Mouse (Mus musculus): Measurements from ENCODE around the gene Trpc2.
"Not testable (repeated sequence)": the region's sequence is repeated elsewhere in the genome, so short reads cannot be mapped to it uniquely, and the experiment has no call there.

Trpc2 gene

DNA sequence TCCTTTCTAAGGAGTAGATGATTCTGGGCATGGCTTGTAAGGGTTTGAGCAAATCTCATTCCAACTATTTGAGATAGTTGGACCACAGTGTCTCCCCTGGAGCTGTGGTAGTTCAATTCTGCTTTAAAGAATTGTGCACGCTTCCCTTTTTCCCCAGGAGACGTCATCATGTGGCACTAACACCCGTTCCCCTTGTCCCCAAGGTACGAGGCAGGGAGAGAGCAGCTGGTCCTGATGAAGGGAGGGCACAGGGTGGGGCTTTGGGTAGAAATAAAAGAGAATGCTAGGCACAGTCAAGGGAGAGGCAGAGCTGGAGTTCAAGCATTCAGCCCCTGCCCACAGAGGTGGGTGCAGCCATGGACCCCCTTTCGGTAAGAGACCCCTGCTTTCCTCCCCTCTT lies at the start of gene Trpc2:
Trpc2 (plus strand) TSS at position 301 of the 400 bp plus-strand sequence.
- no peak for DNase-seq (ENCODE audit: low spot score)

- DNase-seq (ENCODE audit: low spot score), result no peak
Measured at GRCm38 (mm10) chr7:102034904-102035303, 48.0 kb upstream of the Trpc2 start.

GRCm38 (mm10) chr7:102035534-102035933 lies 47.4 kb upstream of the Trpc2 start:
- no peak for DNase-seq (ENCODE audit: low spot score)

GRCm38 (mm10) chr7:102037318-102037717 lies 45.6 kb upstream of the Trpc2 start:
- no peak for DNase-seq (ENCODE audit: low spot score)

- DNase-seq (ENCODE audit: low spot score), result no peak
Measured at GRCm38 (mm10) chr7:102042314-102042713, 40.6 kb upstream of the Trpc2 start.

DNA sequence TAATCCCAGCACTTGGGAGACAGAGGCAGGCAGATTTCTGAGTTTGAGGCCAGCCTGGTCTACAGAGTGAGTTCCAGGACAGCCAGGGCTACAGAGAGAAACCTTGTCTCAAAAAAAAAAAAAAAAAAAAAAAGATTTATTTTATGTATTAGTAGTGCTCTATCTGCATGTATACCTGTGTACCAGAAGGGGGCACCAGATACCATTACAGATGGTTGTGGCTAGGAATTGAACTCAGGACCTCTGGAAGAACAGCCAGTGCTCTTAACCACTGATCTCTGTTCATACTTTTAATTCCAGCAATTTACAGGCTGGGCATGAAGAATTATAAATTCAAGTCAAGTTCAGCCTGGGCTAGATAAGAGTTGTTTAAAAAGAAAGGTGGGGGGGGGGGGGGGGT lies 34.4 kb upstream of the Trpc2 start:
- not testable (repeated sequence) for DNase-seq (ENCODE audit: low spot score)

DNA sequence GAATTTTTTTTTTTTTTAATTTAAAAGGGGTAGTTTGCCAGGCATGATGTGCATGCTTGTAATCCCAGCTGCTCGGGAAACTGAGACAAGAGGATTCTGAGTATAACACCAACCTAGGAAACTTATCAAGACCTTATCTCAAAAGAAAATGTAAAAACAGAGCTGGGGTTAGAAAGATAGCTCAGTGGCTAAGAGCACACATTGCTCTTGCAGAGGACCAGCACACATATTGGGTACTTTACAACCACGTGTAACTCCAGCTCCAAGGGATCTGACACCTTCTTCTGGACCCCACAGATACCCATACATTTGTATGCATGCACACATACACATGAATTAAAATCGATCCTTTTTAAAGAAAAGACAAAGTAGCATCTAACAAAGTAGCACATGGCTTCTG lies 21.6 kb upstream of the Trpc2 start:
- DNase-seq (ENCODE audit: low spot score), result no peak

- DNase-seq (ENCODE audit: low spot score), result no peak
Measured at GRCm38 (mm10) chr7:102062203-102062602, 20.7 kb upstream of the Trpc2 start.

DNA sequence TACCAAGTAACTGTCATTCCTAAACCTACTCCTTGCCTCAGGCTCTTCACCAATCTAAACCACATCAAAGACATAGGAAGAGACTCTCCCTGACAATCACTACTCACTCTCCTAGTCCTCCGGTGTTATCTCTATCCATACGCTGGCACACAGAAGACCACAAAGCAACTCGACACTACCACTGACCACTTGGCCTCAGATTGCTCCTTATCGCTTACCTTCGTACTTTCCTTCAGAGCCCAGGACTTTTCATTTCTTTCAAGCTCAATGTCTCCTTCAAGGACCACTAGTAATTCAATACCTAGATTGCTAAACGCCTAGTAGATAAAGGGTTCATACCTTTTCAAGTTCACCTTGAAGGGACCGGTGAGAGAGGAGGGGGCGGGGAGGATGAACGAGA lies 19.0 kb upstream of the Trpc2 start:
- DNase-seq (ENCODE audit: low spot score), result no peak

DNA sequence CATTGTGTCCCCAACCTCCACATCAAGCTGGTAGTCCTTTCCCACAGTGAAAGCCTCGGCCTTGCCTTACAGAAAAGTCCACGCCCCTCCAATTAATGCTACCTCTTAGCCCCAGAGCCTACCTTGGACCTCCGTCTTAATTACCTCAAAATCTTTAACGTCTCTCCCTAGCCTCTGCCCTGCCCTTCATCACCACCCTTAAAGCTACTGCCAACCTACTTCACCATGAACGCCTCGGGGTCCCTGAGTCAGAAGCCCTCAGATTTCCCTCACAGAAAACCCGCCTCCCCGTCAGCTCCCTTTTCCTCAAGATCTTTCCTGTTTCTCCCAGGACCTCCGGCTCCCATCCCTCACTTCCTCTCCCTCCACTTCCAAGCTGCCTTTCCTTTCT lies 18.3 kb upstream of the Trpc2 start:
- DNase-seq (ENCODE audit: low spot score), result no peak

- DNase-seq (ENCODE audit: low spot score), result peak; percentile 89
Measured at GRCm38 (mm10) chr7:102065046-102065891, 17.6 kb upstream of the Trpc2 start, which contains the start of the genes Rnf121, Xndc1 and Xntrpc. Gene Rnf121, minus strand, starts transcription at chr7:102065469. Gene Xndc1, plus strand, starts transcription at chr7:102065511. Gene Xntrpc, plus strand, starts transcription at chr7:102065713.

- no peak for DNase-seq (ENCODE audit: low spot score)
Measured at GRCm38 (mm10) chr7:102066363-102066762, 16.6 kb upstream of the Trpc2 start.

DNA sequence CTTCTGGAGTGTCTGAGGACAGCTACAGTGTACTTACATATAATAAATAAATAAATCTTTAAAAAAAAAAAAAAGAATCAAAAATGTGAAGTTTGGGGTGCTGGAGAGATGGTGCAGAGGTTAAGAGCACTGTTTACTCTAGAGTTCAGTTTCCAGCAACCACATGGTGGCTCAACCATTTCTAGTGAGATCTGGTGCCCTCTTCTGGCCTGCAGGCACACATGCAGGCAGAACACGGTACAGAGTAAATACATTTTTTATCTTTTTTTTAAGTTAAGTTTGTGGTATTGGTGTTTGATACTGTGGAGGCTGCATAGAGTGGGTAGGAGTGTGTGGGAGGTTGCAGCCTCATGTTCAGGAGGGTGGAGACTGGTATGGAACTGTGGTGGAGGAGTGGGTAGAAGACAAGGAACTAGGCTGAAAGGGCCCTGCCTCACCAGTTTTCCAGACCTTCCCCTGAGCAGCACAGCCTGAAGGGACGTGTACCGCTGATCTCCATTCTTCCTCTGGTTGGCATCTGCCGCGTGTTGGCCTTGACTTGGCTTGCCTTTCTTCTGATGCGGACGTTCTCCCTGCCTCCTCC lies 6.1 kb upstream of the Trpc2 start:
- DNase-seq (ENCODE audit: low spot score), result no peak

GRCm38 (mm10) chr7:102078517-102078916 lies 4.4 kb upstream of the Trpc2 start:
- peak; percentile 51 for DNase-seq (ENCODE audit: low spot score)

DNA sequence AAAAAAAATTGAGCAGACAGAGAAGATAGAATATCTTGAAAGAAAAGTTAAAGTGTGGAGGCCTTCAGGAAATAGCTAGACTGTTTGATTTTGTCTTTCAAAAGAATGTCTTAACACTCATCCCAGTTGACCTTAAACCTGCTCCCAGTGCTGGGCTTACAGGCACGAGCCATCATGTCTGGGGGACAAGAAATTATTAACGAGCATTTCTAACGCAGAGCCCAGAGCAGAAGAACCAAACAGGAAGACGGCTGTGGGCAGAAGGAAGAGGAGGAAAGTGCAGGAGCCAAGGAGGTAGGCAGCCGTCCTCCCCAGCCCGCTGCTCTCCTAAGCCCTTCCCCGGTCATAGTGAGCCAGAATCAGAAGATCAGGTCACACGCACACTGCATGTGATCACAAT lies 2.6 kb upstream of the Trpc2 start:
- no peak for DNase-seq (ENCODE audit: low spot score)

DNA sequence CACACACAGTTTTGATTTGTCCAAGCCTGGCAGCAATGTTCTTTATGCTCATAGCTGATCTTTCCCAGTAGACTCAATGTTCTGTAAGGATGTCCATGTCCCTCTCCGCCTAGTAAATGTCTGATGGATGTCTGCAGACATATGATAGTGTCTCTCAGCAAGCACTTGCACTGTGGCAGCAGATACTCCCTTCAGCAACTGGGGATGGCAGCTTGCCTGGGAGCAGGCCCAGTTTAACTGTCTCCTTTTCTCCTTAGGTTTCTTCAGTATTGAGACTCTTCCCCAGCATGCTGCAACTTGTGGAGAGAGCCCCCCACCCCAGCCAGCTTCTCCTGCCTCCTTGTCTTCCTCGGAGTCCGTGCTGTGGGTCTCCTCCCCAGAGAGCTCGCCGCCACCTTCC lies 1.1 kb upstream of the Trpc2 start:
- no peak for DNase-seq (ENCODE audit: low spot score)

- no peak for DNase-seq (ENCODE audit: low spot score)
Measured at GRCm38 (mm10) chr7:102084041-102084696, 1.3 kb downstream of the Trpc2 start.

DNA sequence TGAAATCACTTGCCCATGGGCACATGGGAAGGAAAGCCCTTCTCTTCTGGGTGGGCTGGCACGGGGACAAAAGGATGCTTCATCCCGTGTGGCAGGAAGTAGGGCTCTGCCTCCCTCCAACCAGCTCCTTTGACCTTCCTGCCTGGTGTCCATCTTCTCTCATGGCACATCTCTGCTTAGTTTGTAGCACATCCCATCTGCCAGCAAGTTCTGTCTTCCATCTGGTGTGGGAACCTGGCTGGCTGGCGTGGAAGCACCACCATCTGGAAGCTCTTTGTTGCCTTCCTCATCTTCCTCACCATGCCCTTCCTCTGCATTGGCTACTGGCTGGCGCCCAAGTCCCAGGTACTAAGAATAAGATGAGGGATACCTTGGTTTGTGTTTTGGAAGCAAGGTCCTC lies 4.4 kb downstream of the Trpc2 start:
- no peak for DNase-seq (ENCODE audit: low spot score)

GRCm38 (mm10) chr7:102099760-102100661 lies 17.1 kb downstream of the Trpc2 start:
- no peak for DNase-seq (ENCODE audit: low spot score)

DNA sequence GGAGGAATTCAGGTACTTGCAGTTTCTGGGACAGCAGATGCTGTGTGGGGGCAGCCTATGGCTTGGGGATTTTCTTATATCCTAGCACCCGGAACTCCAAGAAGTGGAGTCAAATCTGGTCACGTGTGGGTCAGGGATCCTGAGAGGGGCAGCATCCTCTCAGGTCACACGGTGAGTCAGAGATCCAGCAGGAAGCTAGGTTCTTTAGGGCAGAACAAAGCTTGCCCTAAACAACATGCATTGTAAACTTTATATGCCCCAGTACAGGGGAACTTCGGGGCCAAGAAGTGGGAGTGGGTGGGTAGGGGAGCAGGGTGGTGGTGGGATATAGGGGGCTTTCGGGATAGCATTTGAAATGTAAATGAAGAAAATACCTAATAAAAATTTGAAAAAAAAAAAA lies 18.0 kb downstream of the Trpc2 start:
- no peak for DNase-seq (ENCODE audit: low spot score)

DNA sequence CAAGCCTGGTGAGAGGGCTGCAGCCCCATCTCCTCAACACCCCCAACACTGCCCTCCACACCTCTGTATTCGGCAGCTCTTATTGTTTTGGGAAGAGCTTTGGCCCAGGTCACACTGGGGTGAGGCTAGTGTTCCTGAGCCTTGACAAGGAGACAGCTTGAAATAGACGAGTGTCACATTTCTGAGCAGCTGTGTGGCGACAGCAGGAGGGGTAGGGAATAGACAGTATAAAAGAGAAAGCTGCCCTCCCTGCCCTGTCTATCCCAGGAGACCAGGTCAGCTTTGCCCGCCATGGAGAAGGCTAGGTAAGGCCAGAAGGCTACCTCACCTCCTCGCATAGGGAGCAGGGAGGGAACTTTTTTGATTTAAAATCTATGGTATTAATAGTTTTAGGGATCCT lies 18.6 kb downstream of the Trpc2 start, which contains the start of gene Art1:
Art1 (plus strand) TSS at position 257 of the 400 bp plus-strand sequence.
- no peak for DNase-seq (ENCODE audit: low spot score)

DNA sequence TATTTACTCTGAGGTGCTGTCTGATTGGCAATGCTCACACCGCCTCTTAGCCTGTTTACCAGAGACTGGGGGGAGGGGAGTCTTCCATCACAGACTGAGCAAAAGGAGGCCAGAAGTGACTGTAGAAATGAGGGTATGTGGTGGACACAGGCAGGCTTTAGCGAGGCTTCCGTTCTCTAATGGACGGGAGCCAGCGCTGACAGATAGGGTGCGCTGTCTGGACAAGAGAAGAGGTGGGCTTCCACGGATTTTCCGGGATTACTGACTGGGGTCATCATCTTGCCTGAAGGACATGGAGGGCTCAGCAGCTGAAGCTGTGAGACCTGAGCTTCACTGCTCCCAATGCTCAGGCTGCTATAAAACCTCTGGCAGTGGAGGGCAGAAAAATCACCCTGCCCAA lies 19.3 kb downstream of the Trpc2 start:
- DNase-seq (ENCODE audit: low spot score), result no peak

All from layer of hippocampus, adult 9-10 months (tissue).